8 mouse cellular contexts compared by ENCODE assay signal in genomic region chr9:116059156-116059555, GRCm38 (mm10).
DNase-seq lines count a peak whose midpoint lies in the region; ATAC-seq and TF ChIP-seq lines count a peak whose summit lies in the region.

No protein-coding gene starts in this region.

- ATAC-seq in heart, postnatal 0 days (ENCODE audit: insufficient read depth, low read depth): 0 out of 2 replicates have a peak, but pooled peaks have one; percentile 27
- peak; percentile 53; the same call in 1 of the 2 replicates for ATAC-seq in forebrain, embryonic 12.5 days (ENCODE audit: low FRiP score)
- peak; percentile 58; the same call in 1 of the 2 replicates for ATAC-seq in midbrain, embryonic 13.5 days

- no peaks in the 10 kb centered on the region for H3K4me1 ChIP-seq in heart, postnatal 0 days (ENCODE audit: control insufficient read depth, insufficient read depth)
- no peaks in the 10 kb centered on the region for H3K4me1 ChIP-seq in heart, embryonic 10.5 days
- H3K4me1 ChIP-seq in forebrain, embryonic 12.5 days: peaks cover 3% of the 10 kb centered on the region; the same call in 1 of the 2 replicates
- H3K4me1 ChIP-seq in midbrain, embryonic 13.5 days (replicated peaks): peaks cover 5% of the 10 kb centered on the region

- TF ChIP-seq CTCF in heart, postnatal 0 days (IDR thresholded peaks at IDR 0.05; ENCODE audit: low read depth): peak; percentile 40

- no peaks in the 10 kb centered on the region for H3K27me3 ChIP-seq in heart, postnatal 0 days (ENCODE audit: control insufficient read depth, insufficient read depth, low read length)
- H3K27me3 ChIP-seq in heart, embryonic 10.5 days (ENCODE audit: insufficient read depth, poor library complexity, severe bottlenecking): no peaks in the 10 kb centered on the region
- H3K27me3 ChIP-seq in forebrain, embryonic 12.5 days: no peaks in the 10 kb centered on the region
- no peaks in the 10 kb centered on the region for H3K27me3 ChIP-seq in midbrain, embryonic 13.5 days

- H3K9me3 ChIP-seq in heart, postnatal 0 days (replicated peaks; ENCODE audit: control insufficient read depth, low read length): 0 out of 2 replicates have a peak, but pooled peaks cover 3% of the 10 kb centered on the region
- H3K9me3 ChIP-seq in heart, embryonic 10.5 days: no peaks in the 10 kb centered on the region; the same call in 1 of the 2 replicates
- no peaks in the 10 kb centered on the region for H3K9me3 ChIP-seq in forebrain, embryonic 12.5 days
- no peaks in the 10 kb centered on the region for H3K9me3 ChIP-seq in midbrain, embryonic 13.5 days

- no peak for DNase-seq in heart, postnatal 0 days (ENCODE audit: low spot score)
- DNase-seq in heart, embryonic 10.5 days (ENCODE audit: low spot score): no peak
- peak; percentile 68 to 74 for DNase-seq in B cell, adult 2 months
- DNase-seq in ovary, postnatal 36 days (ENCODE audit: low spot score): no peak
- no peak for DNase-seq in urinary bladder, postnatal 10 days (ENCODE audit: low spot score)
- DNase-seq in T-cell, adult 2 months (ENCODE audit: low spot score): no peak

- H3K9ac ChIP-seq in heart, postnatal 0 days (replicated peaks; ENCODE audit: low read depth, low read length): no peak overlapping the region
- no peak overlapping the region for H3K9ac ChIP-seq in forebrain, embryonic 12.5 days
- H3K9ac ChIP-seq in midbrain, embryonic 13.5 days (replicated peaks): no peak overlapping the region

- no peak overlapping the region for H3K27ac ChIP-seq in heart, postnatal 0 days (ENCODE audit: low read depth)
- no peak overlapping the region for H3K27ac ChIP-seq in heart, embryonic 10.5 days
- no peak overlapping the region for H3K27ac ChIP-seq in forebrain, embryonic 12.5 days
- no peak overlapping the region for H3K27ac ChIP-seq in midbrain, embryonic 13.5 days

- WGBS in heart, postnatal 0 days: 47% methylated on average over 4 of the region's 4 CpGs
- WGBS in heart, embryonic 10.5 days: 63% methylated on average over 4 of the region's 4 CpGs
- WGBS in forebrain, embryonic 12.5 days: 62% methylated on average over 4 of the region's 4 CpGs
- 76% methylated on average over 4 of the region's 4 CpGs for WGBS in midbrain, embryonic 13.5 days

- TF ChIP-seq EP300 in heart, postnatal 0 days (IDR thresholded peaks at IDR 0.05; ENCODE audit: low read depth): no peak

- H3K36me3 ChIP-seq in heart, postnatal 0 days (replicated peaks; ENCODE audit: control insufficient read depth, insufficient read depth, low read length): no peaks in the 10 kb centered on the region
- H3K36me3 ChIP-seq in heart, embryonic 10.5 days: no peaks in the 10 kb centered on the region
- H3K36me3 ChIP-seq in forebrain, embryonic 12.5 days (replicated peaks): no peaks in the 10 kb centered on the region
- no peaks in the 10 kb centered on the region for H3K36me3 ChIP-seq in midbrain, embryonic 13.5 days

- no peak overlapping the region for H3K4me2 ChIP-seq in heart, postnatal 0 days (ENCODE audit: low read depth, low read length)
- H3K4me2 ChIP-seq in forebrain, embryonic 12.5 days: no peak overlapping the region
- no peak overlapping the region for H3K4me2 ChIP-seq in midbrain, embryonic 13.5 days (replicated peaks)

- H3K4me3 ChIP-seq in heart, postnatal 0 days (ENCODE audit: low read depth, low read length): no peak overlapping the region
- no peak overlapping the region for H3K4me3 ChIP-seq in heart, embryonic 10.5 days
- H3K4me3 ChIP-seq in forebrain, embryonic 12.5 days (replicated peaks): no peak overlapping the region
- H3K4me3 ChIP-seq in midbrain, embryonic 13.5 days (replicated peaks): no peak overlapping the region

Comparison
In these comparisons a context has a peak if more than half of its experiments do, and no peak if none do; other contexts are left out.
1. DNase-seq: peak in B cell, adult 2 months (2 of 2); none in heart, postnatal 0 days (single experiment), heart, embryonic 10.5 days (single experiment), ovary, postnatal 36 days (single experiment), urinary bladder, postnatal 10 days (single experiment) and T-cell, adult 2 months (single experiment).
2. Peak in every context shown above with its lines, with median percentiles within 50 percentile points of each other: ATAC-seq.